Mouse (Mus musculus): Measurements from ENCODE around the gene Cdhr4. TPM values are rescaled to one million over a fixed set of nuclear protein-coding genes. Genes with fewer than 3 reads are reported as not detected.

Cdhr4 gene
- polyA plus RNA-seq, 1 experiment: not detected

DNA sequence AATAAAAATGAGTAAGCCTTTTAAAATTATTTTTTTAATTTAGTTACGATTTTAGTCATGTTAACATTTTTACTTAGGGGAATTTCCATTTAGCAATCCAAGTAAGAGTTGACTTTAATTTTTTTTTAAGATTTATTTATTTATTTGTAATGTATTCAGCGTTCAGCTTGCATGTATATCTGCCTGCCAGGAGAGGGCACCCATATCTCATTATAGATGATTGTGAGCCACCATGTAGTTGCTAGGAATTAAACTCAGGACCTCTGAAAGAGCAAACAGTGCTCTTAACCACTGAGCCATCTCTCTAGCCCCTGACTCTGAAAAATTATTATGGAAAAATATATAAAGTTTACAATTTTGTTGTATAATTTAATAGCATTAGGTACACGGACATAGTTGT lies 34.3 kb downstream of the Cdhr4 start:
- Histone ChIP-seq H3K4me1 (ENCODE audit: control insufficient read depth, insufficient read depth, low read length) (peaks cover 6% of the 10 kb centered on the region), H3K4me3 (ENCODE audit: insufficient read depth, low read depth, low read length) (no peak overlapping the region), H3K27ac (ENCODE audit: insufficient read depth, low read depth, low read length) (no peak overlapping the region)
- 73% methylated on average over 3 of the region's 3 CpGs for WGBS
- TF ChIP-seq CTCF (IDR thresholded peaks at IDR 0.05; ENCODE audit: insufficient read depth, low read depth, low read length) (no peak), POLR2A (IDR thresholded peaks at IDR 0.05; ENCODE audit: insufficient read depth, low read depth, low read length) (no peak)

- no peak overlapping the region for H3K4me3 ChIP-seq (ENCODE audit: insufficient read depth, low read depth, low read length)
- H3K27ac ChIP-seq (ENCODE audit: insufficient read depth, low read depth, low read length): no peak overlapping the region
- no peak for TF ChIP-seq CTCF (IDR thresholded peaks at IDR 0.05; ENCODE audit: insufficient read depth, low read depth, low read length)
- H3K4me1 ChIP-seq (ENCODE audit: control insufficient read depth, insufficient read depth, low read length): peaks cover 4% of the 10 kb centered on the region
- WGBS: 98% methylated on average over 3 of the region's 3 CpGs
These were observed 35.6 kb downstream of the Cdhr4 start for GRCm38 (mm10) chr9:108027867-108028266.

DNA sequence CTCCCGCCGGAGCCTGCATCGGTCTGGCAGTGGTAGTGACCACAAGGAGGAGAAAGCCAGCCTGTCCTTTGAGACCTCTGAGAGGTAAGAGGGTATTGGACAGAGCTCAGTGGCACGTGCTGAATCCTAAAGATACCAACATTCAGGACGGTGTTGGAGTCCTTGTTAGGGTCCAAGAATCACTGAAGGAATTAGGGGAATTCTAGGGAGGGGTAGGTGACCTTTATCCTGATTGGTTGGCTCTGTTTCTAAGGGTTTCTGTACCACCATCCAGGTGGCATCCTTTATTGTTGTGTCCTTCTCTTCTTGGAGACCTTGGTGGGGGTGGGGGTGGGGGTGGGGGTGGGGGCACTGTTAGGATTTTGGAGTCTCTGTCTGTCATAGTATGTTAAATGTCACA lies 39.8 kb downstream of the Cdhr4 start:
- Histone ChIP-seq H3K27ac (ENCODE audit: insufficient read depth, low read depth, low read length) (no peak overlapping the region), H3K4me3 (ENCODE audit: insufficient read depth, low read depth, low read length) (no peak overlapping the region), H3K4me1 (ENCODE audit: control insufficient read depth, insufficient read depth, low read length) (no peaks in the 10 kb centered on the region; the same call in 1 of the 2 replicates)
- TF ChIP-seq CTCF (IDR thresholded peaks at IDR 0.05; ENCODE audit: insufficient read depth, low read depth, low read length) (no peak), POLR2A (IDR thresholded peaks at IDR 0.05; ENCODE audit: insufficient read depth, low read depth, low read length) (no peak)
- WGBS: 89% methylated on average over 5 of the region's 5 CpGs

DNA sequence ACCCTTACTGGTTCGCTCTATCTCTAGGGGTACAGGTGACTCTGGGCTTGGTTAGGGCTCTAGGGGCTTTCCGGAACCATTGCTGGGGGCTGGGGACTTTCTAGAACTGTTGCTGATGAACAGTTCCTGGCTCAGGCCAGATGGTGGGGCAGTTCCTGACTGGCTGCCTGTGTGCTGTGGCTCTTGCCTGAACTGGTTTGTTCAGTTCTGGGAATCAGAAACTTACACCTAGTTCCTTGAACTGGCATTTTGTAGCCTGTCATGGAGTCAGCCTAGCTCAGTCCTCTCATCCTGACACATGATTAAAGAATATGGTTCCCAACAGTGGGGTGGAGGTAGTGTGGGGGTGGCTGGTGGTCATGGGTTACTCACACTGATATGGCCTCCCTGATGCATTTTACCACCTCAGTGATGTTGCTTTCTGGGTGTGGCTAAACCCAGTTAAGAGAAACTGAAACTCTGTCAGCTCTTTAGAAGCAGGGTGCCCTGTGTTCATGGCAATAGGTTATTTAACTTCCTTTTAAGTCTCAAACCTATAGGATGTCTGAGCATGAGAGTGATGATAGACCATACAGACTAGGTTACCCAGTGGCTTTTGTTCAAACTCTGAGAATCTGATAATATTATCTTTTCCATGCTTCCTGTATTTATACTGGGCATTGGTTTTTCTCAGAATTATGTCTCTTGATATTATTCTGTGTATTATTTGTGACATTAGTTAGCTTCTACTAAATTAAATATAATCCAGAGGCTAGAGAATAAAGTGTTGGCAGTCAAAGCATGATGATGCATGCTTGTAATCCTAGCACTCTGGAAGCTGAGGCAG lies 43.2 kb downstream of the Cdhr4 start:
- no peak overlapping the region for H3K4me3 ChIP-seq (ENCODE audit: insufficient read depth, low read depth, low read length)
- 97% methylated on average over 2 of the region's 2 CpGs for WGBS
- no peak for TF ChIP-seq CTCF (IDR thresholded peaks at IDR 0.05; ENCODE audit: insufficient read depth, low read depth, low read length)
- no peak for TF ChIP-seq POLR2A (IDR thresholded peaks at IDR 0.05; ENCODE audit: insufficient read depth, low read depth, low read length)

GRCm38 (mm10) chr9:108044751-108045492 lies 52.6 kb downstream of the Cdhr4 start:
- Histone ChIP-seq H3K4me1 (ENCODE audit: control insufficient read depth, insufficient read depth, low read length) (peaks cover 9% of the 10 kb centered on the region), H3K4me3 (ENCODE audit: insufficient read depth, low read depth, low read length) (no peak overlapping the region), H3K27ac (ENCODE audit: insufficient read depth, low read depth, low read length) (no peak overlapping the region)
- TF ChIP-seq POLR2A (IDR thresholded peaks at IDR 0.05; ENCODE audit: insufficient read depth, low read depth, low read length) (no peak), CTCF (IDR thresholded peaks at IDR 0.05; ENCODE audit: insufficient read depth, low read depth, low read length) (no peak)
- 95% methylated on average over 8 of the region's 8 CpGs for WGBS

More for the DNA sequence above, 43.2 kb downstream of the Cdhr4 start:
- Histone ChIP-seq H3K27ac (ENCODE audit: insufficient read depth, low read depth, low read length) (no peak overlapping the region), H3K4me1 (ENCODE audit: control insufficient read depth, insufficient read depth, low read length) (no peaks in the 10 kb centered on the region; the same call in 1 of the 2 replicates)

DNA sequence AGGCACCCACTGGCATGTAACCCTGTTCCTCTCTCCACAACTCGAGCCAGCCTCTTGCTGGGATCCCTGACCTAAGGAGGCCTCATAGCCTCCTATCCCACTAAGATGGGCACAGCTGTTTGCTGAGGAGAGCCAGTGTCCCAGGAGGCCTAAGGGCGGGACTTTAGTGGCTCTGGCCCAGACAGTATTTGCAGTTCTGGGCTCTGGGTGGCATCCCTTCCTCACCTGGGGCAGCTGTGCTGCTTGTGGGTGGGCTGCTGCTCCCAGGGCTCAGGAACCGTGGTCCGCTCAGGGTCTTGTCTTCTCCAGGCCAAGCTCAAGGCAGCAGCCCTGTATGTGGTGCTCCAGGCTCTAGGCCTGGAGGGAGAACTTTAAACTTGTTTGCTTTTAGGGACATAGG lies 54.3 kb downstream of the Cdhr4 start:
- no peak for TF ChIP-seq POLR2A (IDR thresholded peaks at IDR 0.05; ENCODE audit: insufficient read depth, low read depth, low read length)
- TF ChIP-seq CTCF (IDR thresholded peaks at IDR 0.05; ENCODE audit: insufficient read depth, low read depth, low read length): no peak
- H3K4me3 ChIP-seq (ENCODE audit: insufficient read depth, low read depth, low read length): no peak overlapping the region
- H3K4me1 ChIP-seq (ENCODE audit: control insufficient read depth, insufficient read depth, low read length): peaks cover 17% of the 10 kb centered on the region
- 95% methylated on average over 4 of the region's 4 CpGs for WGBS
- no peak overlapping the region for H3K27ac ChIP-seq (ENCODE audit: insufficient read depth, low read depth, low read length)

DNA sequence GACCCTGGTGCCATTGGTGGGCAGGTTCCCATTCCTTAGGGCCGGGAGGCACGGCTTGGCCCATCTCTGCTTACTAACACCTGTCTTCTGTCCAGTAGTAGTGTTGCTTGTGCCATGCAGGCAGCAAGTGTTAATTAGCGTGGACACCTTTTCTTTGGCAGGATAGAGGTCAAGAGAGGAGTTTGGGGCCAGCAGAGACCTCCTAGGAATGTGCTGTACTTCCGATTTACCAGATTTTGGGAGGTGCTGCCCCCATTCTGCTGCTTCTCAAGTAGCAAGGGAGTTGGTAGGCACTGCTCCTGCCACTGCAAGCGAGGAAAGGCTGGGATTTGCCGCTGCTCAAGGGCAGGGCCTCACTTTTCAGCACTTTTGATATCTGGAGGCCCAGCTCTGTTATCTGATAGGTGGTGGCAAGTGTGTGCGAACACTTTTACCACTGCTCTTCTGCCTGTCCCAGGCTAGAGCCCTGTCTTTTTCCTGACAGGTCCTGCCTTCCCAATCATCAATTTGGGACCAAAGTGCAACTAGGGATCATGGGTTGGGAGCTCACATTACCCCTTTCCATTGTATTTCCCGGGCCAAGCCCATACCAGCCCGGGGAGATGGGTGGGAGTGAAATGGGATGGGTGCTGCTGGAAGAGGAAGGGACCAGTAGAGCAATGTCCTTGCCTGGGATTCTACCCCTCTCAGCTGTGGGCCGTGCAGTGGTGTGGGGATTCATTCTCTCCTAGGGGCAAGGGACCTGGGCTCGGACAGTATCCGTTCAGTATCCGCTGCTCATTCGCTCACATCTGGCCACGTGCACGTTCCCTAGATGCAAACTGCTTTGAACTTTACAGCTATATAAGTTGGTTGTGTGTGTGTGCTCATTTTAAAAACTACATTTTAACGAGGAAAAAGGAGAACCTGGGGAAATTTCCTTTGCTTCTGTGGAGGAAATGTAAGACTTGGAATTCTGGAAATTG lies 55.6 kb downstream of the Cdhr4 start:
- no peak for TF ChIP-seq CTCF (IDR thresholded peaks at IDR 0.05; ENCODE audit: insufficient read depth, low read depth, low read length)
- no peak for TF ChIP-seq POLR2A (IDR thresholded peaks at IDR 0.05; ENCODE audit: insufficient read depth, low read depth, low read length)
- Histone ChIP-seq H3K4me1 (ENCODE audit: control insufficient read depth, insufficient read depth, low read length) (peaks cover 19% of the 10 kb centered on the region), H3K4me3 (ENCODE audit: insufficient read depth, low read depth, low read length) (no peak overlapping the region), H3K27ac (ENCODE audit: insufficient read depth, low read depth, low read length) (no peak overlapping the region)
- WGBS: 46% methylated on average over 17 of the region's 17 CpGs

GRCm38 (mm10) chr9:108048566-108048955 lies 56.3 kb downstream of the Cdhr4 start:
- peak overlapping the region; percentile 26; the same call in 1 of the 2 replicates for H3K4me3 ChIP-seq (ENCODE audit: insufficient read depth, low read depth, low read length)
- TF ChIP-seq CTCF (IDR thresholded peaks at IDR 0.05; ENCODE audit: insufficient read depth, low read depth, low read length) (no peak), POLR2A (IDR thresholded peaks at IDR 0.05; ENCODE audit: insufficient read depth, low read depth, low read length) (no peak)
- no peak overlapping the region for H3K27ac ChIP-seq (ENCODE audit: insufficient read depth, low read depth, low read length)
- peaks cover 25% of the 10 kb centered on the region for H3K4me1 ChIP-seq (ENCODE audit: control insufficient read depth, insufficient read depth, low read length)
- 2% methylated on average over 19 of the region's 19 CpGs for WGBS
